8 mouse cellular contexts compared by ENCODE assay signal in genomic region chr7:137477950-137478620, GRCm38 (mm10). TPM values are rescaled to one million over a fixed set of nuclear protein-coding genes. Genes with fewer than 3 reads are reported as not detected.
DNase-seq lines count a peak whose midpoint lies in the region; ATAC-seq lines count a peak whose summit lies in the region.

No protein-coding gene starts in this region.

- H3K27me3 ChIP-seq in forebrain, embryonic 10.5 days (ENCODE audit: poor library complexity, severe bottlenecking) = peaks cover 17% of the 10 kb centered on the region; the same call in 1 of the 2 replicates
- peaks cover 36% of the 10 kb centered on the region for H3K27me3 ChIP-seq in heart, embryonic 15.5 days
- H3K27me3 ChIP-seq in liver, embryonic 12.5 days (replicated peaks) = peaks cover 37% of the 10 kb centered on the region
- H3K27me3 ChIP-seq in stomach, embryonic 14.5 days (ENCODE audit: control insufficient read depth, insufficient read depth, low read length) = 0 out of 2 replicates have a peak, but pooled peaks cover 2% of the 10 kb centered on the region

- H3K36me3 ChIP-seq in forebrain, embryonic 10.5 days (replicated peaks) = no peaks in the 10 kb centered on the region
- no peaks in the 10 kb centered on the region for H3K36me3 ChIP-seq in heart, embryonic 15.5 days
- H3K36me3 ChIP-seq in liver, embryonic 12.5 days = no peaks in the 10 kb centered on the region
- H3K36me3 ChIP-seq in stomach, embryonic 14.5 days (ENCODE audit: control insufficient read depth, insufficient read depth, low read length) = no peaks in the 10 kb centered on the region

- no peaks in the 10 kb centered on the region for H3K9me3 ChIP-seq in forebrain, embryonic 10.5 days
- H3K9me3 ChIP-seq in heart, embryonic 15.5 days (replicated peaks) = no peaks in the 10 kb centered on the region
- no peaks in the 10 kb centered on the region for H3K9me3 ChIP-seq in liver, embryonic 12.5 days (replicated peaks)
- no peaks in the 10 kb centered on the region for H3K9me3 ChIP-seq in stomach, embryonic 14.5 days (ENCODE audit: control insufficient read depth, low read depth, low read length)

- peak overlapping the region; percentile 45 for H3K4me3 ChIP-seq in forebrain, embryonic 10.5 days
- peak overlapping the region; percentile 31 for H3K4me3 ChIP-seq in heart, embryonic 15.5 days
- H3K4me3 ChIP-seq in liver, embryonic 12.5 days = no peak overlapping the region
- no peak overlapping the region for H3K4me3 ChIP-seq in stomach, embryonic 14.5 days (ENCODE audit: low read depth, low read length)

- peak; percentile 99 for ATAC-seq in CD4-positive, CD25-positive, alpha-beta regulatory T cell, adult 4 months
- ATAC-seq in heart, embryonic 15.5 days (replicated peaks; ENCODE audit: insufficient number of reproducible peaks, insufficient read depth, low FRiP score, low read depth) = peak; percentile 81
- ATAC-seq in liver, embryonic 12.5 days = peak; percentile 86
- ATAC-seq in stomach, embryonic 14.5 days (ENCODE audit: insufficient number of reproducible peaks, insufficient read depth, low FRiP score, low read depth) = peak; percentile 88

- peak overlapping the region; percentile 76 for H3K27ac ChIP-seq in forebrain, embryonic 10.5 days
- no peak overlapping the region for H3K27ac ChIP-seq in heart, embryonic 15.5 days
- no peak overlapping the region for H3K27ac ChIP-seq in liver, embryonic 12.5 days
- no peak overlapping the region for H3K27ac ChIP-seq in stomach, embryonic 14.5 days (ENCODE audit: low read length)

- DNase-seq in c-Kit-negative CD71-positive TER-119-positive erythroid progenitor cells, embryonic 14.5 days (ENCODE audit: low read depth, low spot score) = peak; percentile 64
- peak; percentile 97 for DNase-seq in forebrain, embryonic 10.5 days (ENCODE audit: extremely low spot score, low spot score)
- peak; percentile 93 for DNase-seq in kidney, postnatal 14 days
- peak; percentile 90 to 94 for DNase-seq in natural killer cell, adult 2 months (ENCODE audit: low spot score in 2 of 2)

- 0 out of 2 replicates have a peak overlapping the region, but pooled peaks have one; percentile 19 for H3K9ac ChIP-seq in heart, embryonic 15.5 days
- H3K9ac ChIP-seq in liver, embryonic 12.5 days = no peak overlapping the region
- no peak overlapping the region for H3K9ac ChIP-seq in stomach, embryonic 14.5 days (replicated peaks; ENCODE audit: low read depth, low read length)

- peak overlapping the region; percentile 62 for H3K4me2 ChIP-seq in heart, embryonic 15.5 days
- H3K4me2 ChIP-seq in liver, embryonic 12.5 days = peak overlapping the region; percentile 53
- peak overlapping the region; percentile 30; the same call in 1 of the 2 replicates for H3K4me2 ChIP-seq in stomach, embryonic 14.5 days (replicated peaks; ENCODE audit: low read depth, low read length)

- 13% methylated on average over 30 of the region's 30 CpGs for WGBS in forebrain, embryonic 10.5 days
- 15% methylated on average over 30 of the region's 30 CpGs for WGBS in heart, embryonic 15.5 days
- WGBS in liver, embryonic 12.5 days (ENCODE audit: insufficient replicate concordance) = 14% methylated on average over 30 of the region's 30 CpGs
- 14% methylated on average over 30 of the region's 30 CpGs for WGBS in stomach, embryonic 14.5 days

- H3K4me1 ChIP-seq in forebrain, embryonic 10.5 days = peaks cover 5% of the 10 kb centered on the region
- peaks cover 6% of the 10 kb centered on the region for H3K4me1 ChIP-seq in heart, embryonic 15.5 days (replicated peaks)
- H3K4me1 ChIP-seq in liver, embryonic 12.5 days = peaks cover 4% of the 10 kb centered on the region; the same call in 1 of the 2 replicates
- H3K4me1 ChIP-seq in stomach, embryonic 14.5 days (ENCODE audit: control insufficient read depth, insufficient read depth, low read length) = no peaks in the 10 kb centered on the region

RNA-seq across cellular contexts. Expression of gene Glrx3, which starts 40.7 kb away (rescaled TPM):
- polyA plus RNA-seq in CD4-positive, CD25-positive, alpha-beta regulatory T cell, adult 4 months (2017; shearing (Covaris generic)) = 100 to 1,000 TPM in 1 of 2 experiments, 10 to 100 TPM in 1; 90.9 to 121 TPM
- 301 and 302 TPM in 2 replicates for polyA plus RNA-seq in forebrain, embryonic 10.5 days (2016; fragmentation: Nextera tagmentation; extraction: Ambion mirVana)
- 168 and 170 TPM in 2 replicates for polyA plus RNA-seq in heart, embryonic 15.5 days (2015; fragmentation: Nextera tagmentation; extraction: Ambion mirVana)
- 131 and 132 TPM in 2 replicates for polyA plus RNA-seq in liver, embryonic 12.5 days (2016; fragmentation: Nextera tagmentation; extraction: Ambion mirVana)
- 254 and 270 TPM in 2 replicates for polyA plus RNA-seq in stomach, embryonic 14.5 days (2014; fragmentation: Nextera tagmentation; extraction: Ambion mirVana)

Comparison
In these comparisons a context has a peak if more than half of its experiments do, and no peak if none do; other contexts are left out.
1. H3K4me3 ChIP-seq: peak in forebrain, embryonic 10.5 days (single experiment) and heart, embryonic 15.5 days (single experiment); none in liver, embryonic 12.5 days (single experiment) and stomach, embryonic 14.5 days (single experiment).
2. Peak in every context shown above with its lines, with median percentiles within 50 percentile points of each other: ATAC-seq, DNase-seq and H3K4me2 ChIP-seq.